Mouse (Mus musculus) brain, embryonic 14.5 days (tissue): ENCODE measurements around the gene Chad.

Experiments
- CTCF ChIP-seq: fragments of 200-500 bp; IDR thresholded peaks from 2 replicates; pipeline ENCODE4 v1.5.1; 2012; ENCODE audit warnings: inconsistent platforms, mild to moderate bottlenecking, moderate library complexity, borderline replicate concordance; ENCODE audit not compliant: insufficient read depth, insufficient read length; ENCODE audit errors: extremely low read depth
- POLR2A ChIP-seq: fragments of 200-500 bp; IDR thresholded peaks from 2 replicates; pipeline ENCODE4 v1.6.1; 2012; ENCODE audit warnings: mild to moderate bottlenecking, inconsistent platforms, borderline replicate concordance; ENCODE audit not compliant: poor library complexity, insufficient read depth, insufficient read length, severe bottlenecking; ENCODE audit errors: extremely low read depth

DNA sequence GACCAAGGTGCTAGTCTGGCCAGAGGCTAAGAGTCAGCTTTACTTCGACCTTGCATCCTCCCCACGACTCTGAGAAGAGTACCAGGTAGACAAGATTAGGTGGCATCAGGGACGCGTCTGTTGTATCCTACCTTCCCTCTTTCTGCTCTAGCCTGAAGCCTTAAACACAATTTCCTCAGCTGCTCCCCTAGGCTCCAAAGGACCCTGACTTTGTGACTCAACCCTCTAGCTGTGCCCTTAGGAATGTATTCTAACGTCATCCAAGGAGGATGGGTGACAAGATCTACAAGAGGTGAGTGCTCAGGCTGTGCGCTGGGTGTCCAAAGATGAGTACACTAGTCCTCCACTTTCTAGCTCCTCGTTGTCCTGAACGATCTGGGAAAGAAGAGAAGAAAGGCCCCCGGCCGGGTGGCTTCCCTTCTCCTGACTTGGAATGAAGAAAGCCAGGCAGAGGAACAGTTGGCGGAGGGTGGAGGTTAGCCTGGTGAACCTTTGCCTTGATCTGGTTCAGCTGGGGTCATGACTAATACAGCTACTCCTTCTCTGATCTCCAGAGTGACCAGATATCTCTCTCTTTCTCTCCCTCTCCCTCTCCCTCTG lies 37.6 kb downstream of the Chad start:
- TF ChIP-seq POLR2A, result no peak
- TF ChIP-seq CTCF, result no peak
